Mouse (Mus musculus) cerebellum, adult 9-11 months (tissue): Measurements from ENCODE around the gene Ticrr.

Source experiments
- DNase-seq: peaks from one replicate; pipeline ENCODE4 v3.0.0; 2022

Gene Ticrr

GRCm38 (mm10) chr7:79696495-79696894, 36.5 kb downstream of the Ticrr start:
- DNase-seq, result no peak

- DNase-seq, result no peak
Observed at GRCm38 (mm10) chr7:79702755-79703154, 42.8 kb downstream of the Ticrr start.

GRCm38 (mm10) chr7:79705210-79705609, 45.2 kb downstream of the Ticrr start:
- DNase-seq, result no peak

GRCm38 (mm10) chr7:79710130-79710607, 50.2 kb downstream of the Ticrr start:
- peak; percentile 70 for DNase-seq

GRCm38 (mm10) chr7:79710831-79711230, 50.8 kb downstream of the Ticrr start:
- DNase-seq, result peak; percentile 30

GRCm38 (mm10) chr7:79715187-79715981, 55.4 kb downstream of the Ticrr start, which contains the start of gene Kif7:
Gene Kif7 (minus strand): TSS chr7:79715720.
- no peak for DNase-seq

- no peak for DNase-seq
Observed at GRCm38 (mm10) chr7:79721386-79721977, 61.5 kb downstream of the Ticrr start.

GRCm38 (mm10) chr7:79727091-79727490, 67.1 kb downstream of the Ticrr start:
- DNase-seq, result no peak

GRCm38 (mm10) chr7:79728219-79728618, 68.2 kb downstream of the Ticrr start:
- no peak for DNase-seq

GRCm38 (mm10) chr7:79729169-79729568, 69.2 kb downstream of the Ticrr start:
- DNase-seq, result no peak

- no peak for DNase-seq
Observed at GRCm38 (mm10) chr7:79729743-79730370, 69.9 kb downstream of the Ticrr start.

- no peak for DNase-seq
Observed at GRCm38 (mm10) chr7:79731438-79731837, 71.4 kb downstream of the Ticrr start.

- no peak for DNase-seq
Observed at GRCm38 (mm10) chr7:79732622-79733021, 72.6 kb downstream of the Ticrr start, which contains the start of gene Plin1. Gene Plin1 (minus strand): TSS chr7:79732903.

- no peak for DNase-seq
Observed at GRCm38 (mm10) chr7:79734563-79734962, 74.6 kb downstream of the Ticrr start.

GRCm38 (mm10) chr7:79736511-79736910, 76.5 kb downstream of the Ticrr start:
- no peak for DNase-seq

GRCm38 (mm10) chr7:79738913-79739312, 78.9 kb downstream of the Ticrr start:
- DNase-seq, result no peak

GRCm38 (mm10) chr7:79740279-79740678, 80.3 kb downstream of the Ticrr start:
- no peak for DNase-seq

- DNase-seq, result no peak
Observed at GRCm38 (mm10) chr7:79742277-79742658, 82.3 kb downstream of the Ticrr start.

GRCm38 (mm10) chr7:79742659-79743536, 82.9 kb downstream of the Ticrr start, which contains the start of the genes Pex11a and Wdr93:
Gene Pex11a (minus strand): TSS chr7:79743131.
Gene Wdr93 (plus strand): TSS chr7:79743163.
- peak; percentile 73 for DNase-seq

- no peak for DNase-seq
Observed at GRCm38 (mm10) chr7:79744051-79744450, 84.1 kb downstream of the Ticrr start.

GRCm38 (mm10) chr7:79744585-79744984, 84.6 kb downstream of the Ticrr start:
- no peak for DNase-seq

- no peak for DNase-seq
Observed at GRCm38 (mm10) chr7:79747659-79748058, 87.7 kb downstream of the Ticrr start.
